Mouse (Mus musculus) hindbrain, postnatal 0 days (tissue): ENCODE data around the gene Slc25a35. TPM values are rescaled to one million over a fixed set of nuclear protein-coding genes. Genes with fewer than 3 reads are reported as not detected.
"Not testable (repeated sequence)": the region's sequence is repeated elsewhere in the genome, so short reads cannot be mapped to it uniquely, and the experiment has no call there.

Source experiments
- ATAC-seq: fragments of 200-750 bp; cut with Nextera tagmentation; 2 replicates; pipeline ENCODE4 v1.8.0; 2017; ENCODE audit warnings: mild to moderate bottlenecking, moderate TSS enrichment, moderate library complexity
- DNase-seq: peaks from one replicate; pipeline ENCODE4 v3.0.0-alpha.2; 2015; ENCODE audit warnings: low spot score
- H3K27ac ChIP-seq: fragments of 300-500 bp; sonication (generic); 2 replicates; pipeline ENCODE4 v1.5.1; 2014; ENCODE audit warnings: mild to moderate bottlenecking
- H3K27me3 ChIP-seq: fragments of 300-500 bp; sonication (generic); 2 replicates; pipeline ENCODE4 v1.6.1; 2014; ENCODE audit warnings: low read length, mixed read lengths; ENCODE audit not compliant: insufficient read depth
- H3K36me3 ChIP-seq: fragments of 300-500 bp; sonication (generic); 2 replicates; pipeline ENCODE4 v1.6.1; 2014; ENCODE audit warnings: low read length, mixed read lengths; ENCODE audit not compliant: insufficient read depth
- H3K4me1 ChIP-seq: fragments of 300-500 bp; sonication (generic); 2 replicates; pipeline ENCODE4 v1.6.1; 2014; ENCODE audit warnings: antibody characterized with exemption, low read length, mixed read lengths; ENCODE audit not compliant: insufficient read depth
- H3K4me2 ChIP-seq: fragments of 300-500 bp; sonication (generic); 2 replicates; pipeline ENCODE4 v1.6.1; 2014; ENCODE audit warnings: low read depth, mild to moderate bottlenecking, low read length, moderate library complexity, mixed read lengths
- H3K4me3 ChIP-seq: fragments of 300-500 bp; sonication (generic); 2 replicates; pipeline ENCODE4 v1.5.1; 2014; ENCODE audit warnings: low read length
- H3K9ac ChIP-seq: fragments of 300-500 bp; sonication (generic); replicated peaks from 2 replicates; pipeline ENCODE4 v1.6.1; 2014; ENCODE audit warnings: mild to moderate bottlenecking, low read length, moderate library complexity, mixed read lengths
- H3K9me3 ChIP-seq: fragments of 300-500 bp; sonication (generic); 2 replicates; pipeline ENCODE4 v1.6.1; 2016; ENCODE audit warnings: low read length, mixed read lengths
- CTCF ChIP-seq: IDR thresholded peaks from 2 replicates; pipeline ENCODE4 v1.5.1; 2016; ENCODE audit warnings: antibody characterized with exemption, control low read depth, low read depth
- WGBS: fragments of 180-500 bp; shearing (Covaris S2); extraction: QIAGEN DNeasy Blood & Tissue Kit; methylation state at CpG from one replicate; pipeline ENCODE4 v1.1.7; 2014; 5-methylcytosine and 5-hydroxymethylcytosine counted together
- polyA plus RNA-seq: library from polyadenylated mRNA; unstranded; fragments of >200 nt; fragmentation: Nextera tagmentation; extraction: Ambion mirVana; gene quantifications from 2 replicates; pipeline ENCODE4 v1.2.1, GENCODE M21; 2015
- total RNA-seq: library from RNA; depleted of rRNA; stranded (reverse); fragments of >200 nt; gene quantifications from 2 replicates; pipeline ENCODE4 v1.2.3, GENCODE M21; 2014

Slc25a35 gene
- total and polyA plus RNA-seq, 2 experiments from 2014 or later, result 2.0 to 2.3 TPM

DNA sequence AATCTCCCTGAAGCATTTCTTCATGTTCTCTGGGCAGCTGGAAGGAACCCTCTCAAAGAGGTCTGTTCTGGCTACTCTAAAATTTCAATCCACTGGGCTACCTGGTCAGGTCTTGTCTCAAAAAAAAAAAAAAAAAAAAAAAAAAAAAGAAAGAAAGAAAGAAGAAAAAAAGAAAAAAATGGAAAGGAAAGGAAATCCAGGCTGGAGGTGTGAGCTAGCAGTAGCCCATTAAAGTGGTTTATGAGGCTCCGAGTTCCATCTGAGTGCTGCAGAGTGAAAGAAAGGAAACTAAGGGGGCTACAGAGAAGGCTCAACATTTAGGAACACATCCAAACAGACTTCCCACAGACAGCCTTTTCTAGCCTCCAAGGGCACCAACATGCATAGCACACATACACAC lies 10.0 kb upstream of the Slc25a35 start:
- 97% methylated on average over 1 of the region's 1 CpGs for WGBS
- ATAC-seq, result no peak
- no peak for TF ChIP-seq CTCF

GRCm38 (mm10) chr11:68961596-68961995 lies 6.3 kb upstream of the Slc25a35 start:
- Histone ChIP-seq H3K4me2 (no peak overlapping the region), H3K27ac (no peak overlapping the region), H3K27me3 (no peaks in the 10 kb centered on the region), H3K4me1 (no peaks in the 10 kb centered on the region), H3K4me3 (no peak overlapping the region), H3K36me3 (no peaks in the 10 kb centered on the region), H3K9ac (no peak overlapping the region), H3K9me3 (no peaks in the 10 kb centered on the region)
- WGBS, result 81% methylated on average over 3 of the region's 3 CpGs
- TF ChIP-seq CTCF, result no peak
- no peak for ATAC-seq
- DNase-seq, result no peak

More for the DNA sequence above, 10.0 kb upstream of the Slc25a35 start:
- no peak overlapping the region for H3K27ac ChIP-seq
- no peak overlapping the region for H3K4me2 ChIP-seq
- H3K9ac ChIP-seq, result no peak overlapping the region
- 0 out of 2 replicates have a peak, but pooled peaks cover 4% of the 10 kb centered on the region for H3K4me1 ChIP-seq
- H3K9me3 ChIP-seq, result no peaks in the 10 kb centered on the region
- no peaks in the 10 kb centered on the region for H3K36me3 ChIP-seq
- no peaks in the 10 kb centered on the region for H3K27me3 ChIP-seq
- DNase-seq, result no peak
- no peak overlapping the region for H3K4me3 ChIP-seq

DNA sequence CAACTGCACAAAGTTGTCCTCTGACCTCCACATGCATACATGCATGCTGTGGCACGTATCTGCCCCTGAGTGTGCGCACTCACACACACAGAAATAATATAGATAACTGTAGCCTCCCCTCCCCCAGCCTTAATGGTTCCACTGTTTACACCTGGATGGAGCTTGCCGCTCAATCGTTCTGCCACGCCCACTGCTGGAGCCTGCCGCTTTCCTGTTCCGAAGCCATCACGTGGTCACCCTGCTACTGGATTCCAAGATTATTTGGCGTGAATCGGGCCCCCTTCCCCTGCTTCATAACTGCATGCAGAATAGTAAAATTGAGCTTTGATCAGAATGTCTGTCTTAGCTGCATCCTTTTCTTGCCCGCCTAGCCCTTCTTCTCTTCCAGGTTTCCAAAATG lies 5.8 kb upstream of the Slc25a35 start:
- WGBS, result 28% methylated on average over 11 of the region's 11 CpGs
- H3K36me3 ChIP-seq, H3K4me3 ChIP-seq, DNase-seq, H3K9me3 ChIP-seq, H3K27me3 ChIP-seq, H3K4me2 ChIP-seq, ATAC-seq, H3K9ac ChIP-seq, H3K27ac ChIP-seq, H3K4me1 ChIP-seq: not testable (repeated sequence)

DNA sequence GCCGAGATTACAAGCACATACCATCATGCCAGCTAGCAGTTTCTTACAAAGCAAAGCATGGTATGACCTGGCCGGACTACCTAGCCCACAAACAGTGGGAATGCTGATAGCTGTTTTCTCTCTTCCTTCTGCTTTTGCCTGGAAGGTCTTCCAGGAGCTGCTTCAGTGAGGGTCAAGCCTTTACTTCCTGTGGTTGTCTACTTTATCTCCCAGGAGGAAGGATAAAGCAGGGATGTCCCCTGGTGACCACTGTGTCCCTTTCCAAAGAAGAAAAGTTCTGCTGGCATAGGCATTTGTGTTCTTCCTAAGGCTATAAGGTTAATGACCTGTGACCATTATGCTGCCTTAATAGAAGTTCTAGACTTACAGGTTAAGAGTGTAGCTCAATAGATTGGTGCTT lies 4.5 kb upstream of the Slc25a35 start:
- TF ChIP-seq CTCF, result no peak
- 84% methylated on average over 2 of the region's 2 CpGs for WGBS
- H3K4me1 ChIP-seq, result no peaks in the 10 kb centered on the region

DNA sequence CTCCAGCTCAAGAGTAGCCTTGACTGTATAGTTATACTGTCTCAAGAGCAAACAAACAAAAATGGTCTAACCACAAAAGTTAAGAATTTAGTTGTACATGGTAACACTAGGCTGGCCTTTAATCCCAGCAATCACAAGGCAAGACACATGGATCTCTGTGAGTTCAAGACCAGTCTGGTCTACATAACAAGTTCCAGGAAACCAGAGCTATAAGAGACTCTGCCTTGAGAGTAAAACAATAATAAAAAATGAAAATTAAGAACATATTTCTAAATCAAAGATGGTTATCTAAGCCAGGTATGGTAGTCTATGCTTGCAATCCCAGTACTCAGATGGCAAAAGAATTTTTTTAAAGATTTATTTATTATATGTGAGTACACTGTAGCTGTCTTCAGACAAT lies 2.9 kb upstream of the Slc25a35 start:
- Histone ChIP-seq H3K4me2 (no peak overlapping the region), H3K9ac (no peak overlapping the region), H3K4me3 (no peak overlapping the region), H3K27me3 (no peaks in the 10 kb centered on the region), H3K9me3 (no peaks in the 10 kb centered on the region), H3K36me3 (no peaks in the 10 kb centered on the region), H3K27ac (no peak overlapping the region), H3K4me1 (no peaks in the 10 kb centered on the region)
- TF ChIP-seq CTCF, result no peak
- DNase-seq (no peak), ATAC-seq (no peak)

More for the DNA sequence above, 4.5 kb upstream of the Slc25a35 start:
- no peaks in the 10 kb centered on the region for H3K27me3 ChIP-seq
- no peaks in the 10 kb centered on the region for H3K9me3 ChIP-seq
- ATAC-seq, result no peak
- no peak for DNase-seq
- no peak overlapping the region for H3K9ac ChIP-seq
- no peaks in the 10 kb centered on the region for H3K36me3 ChIP-seq
- H3K4me2 ChIP-seq, result no peak overlapping the region
- no peak overlapping the region for H3K4me3 ChIP-seq
- no peak overlapping the region for H3K27ac ChIP-seq

- H3K4me3 ChIP-seq, result no peak overlapping the region
- H3K36me3 ChIP-seq, result no peaks in the 10 kb centered on the region
- H3K4me2 ChIP-seq, result no peak overlapping the region
- no peaks in the 10 kb centered on the region for H3K27me3 ChIP-seq
- H3K9me3 ChIP-seq, result no peaks in the 10 kb centered on the region
- no peak overlapping the region for H3K9ac ChIP-seq
- H3K4me1 ChIP-seq, result no peaks in the 10 kb centered on the region
- H3K27ac ChIP-seq, result no peak overlapping the region
- peak; percentile 80 for DNase-seq
- ATAC-seq, result no peak
- WGBS, result 27% methylated on average over 3 of the region's 3 CpGs
- TF ChIP-seq CTCF, result peak; percentile 64
Observed at GRCm38 (mm10) chr11:68965845-68966244, 2.1 kb upstream of the Slc25a35 start.

DNA sequence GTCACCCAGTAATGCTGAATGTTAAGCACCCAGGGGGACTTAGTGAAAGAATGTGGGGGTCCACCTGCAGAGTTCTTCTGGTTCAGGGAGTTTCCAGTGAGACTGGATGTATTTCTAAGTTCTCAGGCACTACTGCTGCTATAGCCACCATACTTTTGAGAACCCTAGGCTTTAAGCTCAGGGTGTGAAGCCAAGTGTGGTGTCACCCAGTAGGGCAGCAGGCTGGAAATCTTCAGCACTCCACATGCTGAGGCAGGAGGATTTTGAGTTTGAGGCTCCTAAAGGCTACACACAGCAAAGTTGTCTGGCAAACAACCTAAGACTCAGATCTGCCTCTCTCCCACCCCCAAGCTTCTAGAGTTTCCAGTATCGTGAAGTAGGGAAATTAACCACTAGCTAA lies 1.4 kb upstream of the Slc25a35 start:
- Histone ChIP-seq H3K36me3 (no peaks in the 10 kb centered on the region), H3K4me2 (peak overlapping the region; percentile 92; the same call in 1 of the 2 replicates), H3K4me3 (no peak overlapping the region), H3K27me3 (no peaks in the 10 kb centered on the region), H3K27ac (no peak overlapping the region), H3K9ac (no peak overlapping the region), H3K4me1 (no peaks in the 10 kb centered on the region), H3K9me3 (no peaks in the 10 kb centered on the region)
- DNase-seq (no peak), ATAC-seq (no peak)
- TF ChIP-seq CTCF, result no peak
- 40% methylated on average over 1 of the region's 1 CpGs for WGBS
